Mouse (Mus musculus): Measurements from ENCODE around the gene Pmm1. TPM values are rescaled to one million over a fixed set of nuclear protein-coding genes. Genes with fewer than 3 reads are reported as not detected.
A peak's percentile ranks its signal among the peaks of the same experiment; 100 is the strongest.
"Not testable (repeated sequence)": the region's sequence is repeated elsewhere in the genome, so short reads cannot be mapped to it uniquely, and the experiment has no call there.

The Pmm1 gene
- total RNA-seq (2021), result 10 to 100 TPM; 24.8 to 26.0 TPM

DNA sequence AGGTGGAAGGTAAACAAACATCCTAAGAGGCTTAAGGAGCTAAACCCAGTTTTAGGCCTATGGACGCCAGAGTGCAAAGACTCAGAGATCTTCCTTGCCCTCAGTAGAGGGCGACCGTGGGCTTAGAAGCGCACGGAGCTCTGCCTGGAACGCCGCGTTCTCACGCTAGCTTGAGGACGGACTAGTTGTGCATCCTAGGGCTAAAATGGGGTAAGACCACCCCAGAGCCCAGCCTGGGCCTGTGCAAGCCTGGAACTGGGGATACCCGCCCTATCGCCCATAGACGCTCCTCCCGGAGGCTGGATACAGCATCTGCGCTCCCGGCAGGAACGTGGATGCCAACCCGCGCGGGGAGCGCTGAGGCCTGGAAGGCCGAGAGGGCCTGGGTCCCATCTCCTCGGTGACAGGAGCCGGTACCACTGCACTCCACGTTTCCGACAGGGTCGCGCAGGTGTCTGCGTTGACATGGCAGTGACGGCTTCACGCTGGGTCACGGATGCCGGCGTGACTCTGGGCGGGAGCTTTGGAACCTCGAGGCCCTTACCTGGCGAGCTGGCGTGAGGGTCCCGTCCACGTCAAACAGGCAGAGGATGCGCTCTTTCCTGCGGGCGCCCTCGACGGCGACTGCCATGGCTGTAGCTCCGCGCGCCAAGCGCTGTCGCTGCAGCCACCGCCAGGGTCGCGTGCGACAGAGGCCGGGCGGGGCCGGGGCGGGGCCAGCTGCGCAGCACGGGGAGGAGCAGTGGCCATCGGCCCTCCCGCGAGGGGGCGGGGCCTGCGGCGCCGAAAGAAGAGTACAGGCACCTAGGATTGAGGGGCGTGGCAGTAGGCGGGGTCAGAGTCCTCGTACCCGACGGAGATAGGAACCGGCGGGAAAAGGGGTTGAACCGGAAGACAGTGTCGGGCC, at the start of gene Pmm1:
TSS of gene Pmm1 (minus strand) at position 760 of the 907 bp plus-strand sequence.
- DNase-seq, result peak; percentile 96 to 98
- intact Hi-C loops (cut with DNase I), result loop anchor here (1.0 to 2.0 kb wide), 3 partner anchors 29 to 80 kb away; partner anchors contain the start of gene Polr3h

DNA sequence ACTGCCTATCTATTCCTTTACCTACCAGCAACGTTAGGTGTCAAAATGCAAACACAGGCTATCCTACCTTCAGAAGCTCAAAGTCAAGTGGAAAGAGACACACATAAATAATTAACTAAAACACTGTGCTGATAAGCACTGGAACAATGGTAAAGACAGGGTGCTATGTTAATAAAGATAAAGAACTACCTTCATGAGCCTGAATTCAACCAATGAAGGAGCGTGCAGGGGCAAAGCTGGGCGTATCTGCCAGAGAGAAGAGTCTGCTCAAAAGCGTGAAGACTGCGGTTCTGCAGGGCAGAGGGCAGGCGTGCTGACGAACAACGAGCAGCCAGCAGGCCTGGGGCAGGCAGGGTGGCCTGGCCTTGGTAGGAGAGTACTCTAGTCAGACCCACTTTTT, 43.5 kb upstream of the Pmm1 start:
- intact Hi-C loops (cut with DNase I), result no loop called here
- DNase-seq, result no peak

DNA sequence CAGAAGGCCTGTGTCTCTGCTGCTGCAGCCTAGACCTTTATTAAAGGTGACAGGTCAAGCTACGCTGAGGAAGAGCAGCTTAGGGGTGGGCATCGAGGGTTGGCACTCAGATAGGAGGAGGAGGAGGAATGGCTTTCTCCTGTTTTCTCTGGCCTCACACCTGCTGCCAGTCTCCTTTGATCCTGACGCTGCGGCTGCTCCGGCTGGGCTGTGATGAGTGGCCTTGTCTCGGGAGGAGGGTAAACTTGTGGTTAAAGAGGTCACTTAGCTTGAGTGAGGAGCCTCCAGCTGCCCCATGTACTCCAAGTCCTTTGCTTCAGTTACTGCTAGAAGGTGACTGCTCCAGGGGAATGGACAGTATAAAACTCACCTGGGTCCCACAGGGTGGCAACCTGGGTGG, 33.3 kb upstream of the Pmm1 start:
- intact Hi-C loops (cut with DNase I), result no loop called here
- no peak for DNase-seq

DNA sequence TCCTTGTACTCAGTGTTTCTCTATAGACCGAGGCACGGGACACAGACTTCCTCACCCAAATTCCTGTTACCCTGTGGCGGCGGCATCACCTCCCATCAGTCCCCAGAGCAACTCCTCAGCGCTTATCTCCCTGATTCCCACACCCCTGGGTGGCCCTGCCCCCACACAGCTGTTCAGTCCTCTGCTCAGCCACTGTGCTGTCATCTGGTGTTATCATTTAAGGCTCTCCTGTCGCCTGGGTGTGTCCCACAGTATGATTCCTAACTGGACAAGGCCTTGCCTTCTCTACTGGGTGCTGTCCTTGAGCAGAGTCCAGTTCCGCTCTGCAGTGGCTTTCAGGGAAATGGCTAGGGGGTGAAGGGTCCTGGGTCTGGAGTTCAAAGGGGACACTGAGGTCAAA, 29.8 kb upstream of the Pmm1 start:
- DNase-seq, result peak in 1 of 2 experiments; percentile 14

DNA sequence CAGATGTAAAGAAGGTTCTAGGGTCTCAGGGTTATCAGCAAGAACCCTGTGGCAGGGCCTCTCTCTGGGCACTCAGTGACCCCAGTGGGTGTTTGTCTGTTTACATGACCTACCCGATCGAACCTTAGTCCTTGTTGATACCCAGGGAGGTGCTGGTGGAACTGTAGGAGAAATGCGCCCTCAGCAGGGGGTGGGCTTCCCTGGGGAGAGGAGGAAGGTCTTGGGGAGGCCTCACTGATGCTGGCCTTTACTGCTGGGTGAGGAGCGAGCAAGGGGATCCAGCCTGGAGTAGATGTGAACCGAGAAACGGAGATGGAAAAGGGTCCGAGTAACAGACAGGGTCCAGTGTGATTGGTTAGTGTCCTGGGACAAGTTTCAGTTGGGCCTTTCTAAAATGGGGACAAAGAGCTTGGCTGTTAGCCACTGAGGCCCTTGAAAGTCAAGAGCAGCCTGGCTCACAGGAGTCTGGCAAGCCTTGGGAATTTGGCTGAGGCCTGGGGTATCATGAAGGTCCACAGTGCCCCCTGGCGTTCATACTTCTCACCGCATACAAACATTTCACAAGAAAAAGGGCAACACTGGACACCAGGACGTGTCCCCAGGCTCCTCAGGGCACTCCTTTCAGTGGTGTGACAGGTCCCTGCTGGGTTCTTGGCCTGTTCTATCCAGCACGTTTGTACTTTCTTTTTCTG, 28.8 kb upstream of the Pmm1 start:
- DNase-seq, result peak; percentile 86 to 87
- intact Hi-C loops (cut with DNase I), result loop anchor here (1.0 kb wide), 3 partner anchors 29 to 160 kb away; partner anchors contain the start of gene Pmm1

More for the DNA sequence above, 29.8 kb upstream of the Pmm1 start:
- intact Hi-C loops (cut with DNase I), result no loop called here

DNA sequence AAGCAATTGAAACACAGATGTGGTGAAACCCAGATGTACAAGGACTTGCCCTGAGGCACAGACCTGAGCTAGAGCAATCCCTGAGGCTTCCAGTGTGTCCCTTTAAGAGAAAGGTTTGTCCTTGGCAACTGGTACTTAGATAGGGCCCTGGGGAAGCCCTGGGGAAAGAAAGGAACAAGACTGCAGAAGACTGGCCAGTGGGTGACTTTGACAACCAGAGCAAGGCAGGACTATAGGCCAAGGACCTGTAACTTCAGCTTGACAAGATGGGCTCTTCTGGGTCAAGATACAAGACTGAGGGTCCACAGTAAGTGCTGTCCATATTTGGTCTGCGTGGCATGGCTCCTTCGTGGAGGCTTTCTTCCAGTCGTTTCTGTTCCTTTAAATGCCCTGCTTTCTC, 26.9 kb upstream of the Pmm1 start, which contains the start of gene Xrcc6:
TSS of gene Xrcc6 (plus strand) at position 190 of the 400 bp plus-strand sequence.
- intact Hi-C loops (cut with DNase I), result no loop called here
- DNase-seq, result no peak

DNA sequence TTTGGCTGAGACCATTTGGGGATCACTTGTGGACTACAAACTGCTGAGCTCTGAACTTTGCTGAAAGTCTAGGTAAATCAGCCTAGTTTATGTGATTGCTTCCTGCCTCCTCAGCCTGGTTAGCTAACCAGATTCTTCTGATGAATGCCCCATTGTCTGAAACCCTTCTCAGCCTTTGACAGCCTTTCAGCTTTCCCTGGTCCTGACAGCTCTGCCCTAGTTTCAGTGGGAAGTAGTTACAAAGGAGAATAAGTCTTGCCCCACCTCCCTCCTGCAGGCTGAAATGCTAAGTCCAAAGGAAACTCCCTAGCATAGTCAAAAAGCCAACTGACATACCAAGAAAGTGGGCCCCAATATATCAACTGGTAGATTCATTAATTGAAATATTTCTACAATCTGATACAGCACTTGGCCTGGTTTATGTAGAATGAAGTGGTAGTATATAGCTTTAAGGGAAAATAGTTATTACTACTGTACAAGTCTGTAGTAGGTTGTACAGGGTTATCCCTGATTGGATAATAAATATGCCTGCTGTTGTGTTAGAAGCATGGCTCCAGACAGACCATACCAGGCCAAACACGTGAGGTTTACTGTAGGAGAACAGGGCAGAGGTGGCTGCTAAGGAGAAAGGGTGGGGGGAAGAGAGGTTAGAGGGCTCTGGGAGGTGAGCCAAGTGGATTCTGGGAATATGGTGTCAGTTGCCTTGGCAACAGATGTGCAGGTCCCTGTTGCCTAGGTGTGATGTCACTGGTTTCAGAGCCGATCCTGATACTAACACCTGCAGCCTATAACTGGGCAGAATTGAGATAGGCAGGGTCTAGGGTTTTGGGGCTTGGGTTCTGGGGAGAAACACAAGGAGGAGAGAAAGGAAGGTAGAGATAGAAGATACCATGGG, 24.8 kb upstream of the Pmm1 start:
- intact Hi-C loops (cut with DNase I), result no loop called here
- no peak for DNase-seq

DNA sequence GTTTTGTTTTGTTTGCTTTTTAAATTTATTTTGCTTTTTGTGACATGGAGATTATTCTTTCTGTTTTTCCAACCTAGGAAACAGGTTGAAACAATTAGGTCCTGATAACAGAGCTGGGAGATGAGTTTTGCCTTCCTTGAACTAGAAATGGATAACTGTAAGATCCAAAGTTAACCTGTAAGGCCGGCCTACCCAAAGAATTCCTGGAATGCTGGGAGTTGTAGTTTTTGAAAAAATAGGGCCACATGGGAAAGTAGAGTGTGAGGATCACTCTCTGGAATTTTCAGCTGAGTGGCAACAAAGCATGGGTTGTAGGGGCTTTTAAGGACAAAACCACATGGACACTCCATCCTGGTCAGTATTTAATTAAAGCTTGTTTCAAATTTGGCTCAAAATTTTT, 21.4 kb upstream of the Pmm1 start:
- intact Hi-C loops (cut with DNase I), result no loop called here
- DNase-seq, result no peak

DNA sequence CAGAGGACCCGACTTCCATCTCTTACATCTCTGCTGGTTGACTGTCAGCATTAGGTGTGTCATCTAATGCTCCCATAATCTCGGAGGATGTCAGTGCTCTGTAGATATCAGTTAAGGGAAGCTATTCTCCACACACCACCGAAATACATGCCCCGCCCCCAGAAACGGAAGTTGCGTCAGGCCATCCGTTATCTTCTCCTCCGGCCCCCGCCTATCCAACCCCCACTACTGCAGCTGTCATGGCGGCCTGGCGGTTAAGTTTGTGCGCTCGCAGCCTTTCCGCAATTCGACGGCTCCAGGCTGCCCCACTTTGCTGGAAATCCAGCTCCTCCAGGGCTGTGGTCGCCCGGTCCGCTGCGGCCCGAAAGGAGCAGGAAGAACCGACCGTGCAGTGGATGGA, 19.6 kb upstream of the Pmm1 start, which contains the start of gene 1700029P11Rik:
TSS of gene 1700029P11Rik (plus strand) at position 220 of the 400 bp plus-strand sequence.
- intact Hi-C loops (cut with DNase I), result no loop called here
- no peak for DNase-seq

DNA sequence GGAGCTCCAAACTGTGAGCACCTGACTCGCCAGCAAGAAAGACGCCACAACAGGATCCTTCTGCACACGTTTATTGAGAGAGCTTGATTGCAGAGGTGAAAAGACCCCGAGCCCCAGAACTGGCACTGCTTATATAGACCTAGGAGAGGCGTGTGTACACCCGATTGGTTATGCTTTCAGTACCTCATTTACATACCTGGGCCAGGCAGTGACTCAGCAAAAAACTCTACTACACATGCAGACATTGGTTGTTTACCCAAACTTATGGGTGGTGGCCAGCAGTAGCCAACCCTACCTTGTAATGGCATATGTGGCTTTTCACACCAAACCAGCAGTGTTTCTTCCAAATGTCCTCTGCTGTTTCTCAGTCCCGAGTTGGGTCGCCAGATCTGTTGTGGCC, 14.4 kb upstream of the Pmm1 start:
- intact Hi-C loops (cut with DNase I); DNase-seq: not testable (repeated sequence)

DNA sequence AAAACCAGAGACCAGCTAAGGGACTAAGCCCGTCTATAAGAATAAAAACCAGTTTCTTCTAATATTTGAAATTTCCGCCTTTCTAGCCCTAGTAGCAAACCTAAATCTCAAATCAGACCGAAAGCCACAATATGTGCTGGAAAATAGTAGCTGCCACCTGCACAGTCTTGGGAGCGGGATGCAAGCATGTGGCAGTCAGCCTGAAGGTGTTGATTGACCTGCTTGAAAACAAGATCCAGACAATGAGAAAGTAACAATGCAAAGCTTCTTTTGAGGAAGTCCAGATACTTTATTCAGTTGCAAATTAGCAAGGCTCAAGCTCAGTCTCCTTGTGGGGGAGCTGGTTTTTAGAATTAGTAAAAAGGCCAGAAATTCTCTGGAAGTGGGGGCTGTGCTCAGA, 9.8 kb upstream of the Pmm1 start:
- intact Hi-C loops (cut with DNase I); DNase-seq: not testable (repeated sequence)

DNA sequence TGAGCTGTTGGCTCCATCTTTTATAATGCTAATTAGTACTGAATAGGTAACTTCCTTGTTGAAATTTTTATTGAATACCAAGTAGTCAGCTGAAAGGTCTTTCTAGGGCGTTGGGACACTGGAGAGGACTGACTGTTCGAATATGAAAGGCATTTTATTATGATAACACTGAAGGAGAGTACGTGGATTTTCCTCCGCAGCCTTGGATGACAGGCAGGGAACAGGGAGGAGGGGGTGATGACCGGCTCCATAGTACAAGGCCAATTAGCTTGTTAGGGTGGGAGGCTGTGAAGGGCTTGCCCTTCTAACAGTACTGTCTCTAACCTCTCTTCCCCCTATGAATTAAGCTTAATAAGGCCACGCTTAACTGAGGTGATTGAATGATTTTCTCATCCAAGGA, 8.9 kb upstream of the Pmm1 start:
- DNase-seq; intact Hi-C loops (cut with DNase I): not testable (repeated sequence)

DNA sequence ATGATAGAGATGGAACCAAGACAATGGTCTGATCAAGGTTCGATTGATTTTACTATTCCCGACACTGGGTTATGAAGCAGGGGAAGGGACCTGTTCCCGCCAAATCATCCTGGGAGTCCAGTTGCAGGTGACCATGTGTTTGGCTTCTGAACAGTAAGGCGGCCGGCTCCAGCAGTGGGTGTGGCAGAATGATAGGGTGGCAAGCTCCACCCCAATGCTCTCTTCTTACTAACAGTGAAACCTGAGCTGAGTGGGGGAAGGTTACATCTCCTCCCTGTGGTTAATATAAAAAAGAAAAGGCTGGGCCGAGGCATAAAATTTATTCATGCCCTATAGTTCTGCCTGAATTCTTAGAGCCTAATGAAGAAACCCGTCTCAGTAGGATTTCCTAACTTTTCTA, 8.4 kb upstream of the Pmm1 start:
- no peak for DNase-seq
- intact Hi-C loops (cut with DNase I), result no loop called here

DNA sequence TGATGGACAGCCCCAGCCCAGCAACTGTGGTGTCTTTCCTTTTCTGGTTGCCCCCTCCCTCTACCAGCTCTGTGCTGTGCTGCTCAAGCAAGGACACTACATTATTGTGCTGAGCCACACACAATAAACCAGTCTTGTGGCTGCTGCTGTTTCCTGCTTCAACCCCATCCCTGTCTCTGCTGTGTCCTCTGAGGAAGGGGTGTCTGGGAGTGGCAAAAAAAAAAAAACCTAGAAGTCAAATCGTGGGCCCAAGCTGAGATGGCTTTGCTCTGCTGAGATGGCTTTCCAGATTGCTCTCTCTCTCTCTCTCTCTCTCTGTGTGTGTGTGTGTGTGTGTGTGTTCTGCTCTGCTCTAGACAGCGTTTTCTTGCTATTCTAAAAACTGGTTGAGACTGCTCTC, 7.7 kb upstream of the Pmm1 start:
- DNase-seq, result no peak
- intact Hi-C loops (cut with DNase I), result no loop called here

DNA sequence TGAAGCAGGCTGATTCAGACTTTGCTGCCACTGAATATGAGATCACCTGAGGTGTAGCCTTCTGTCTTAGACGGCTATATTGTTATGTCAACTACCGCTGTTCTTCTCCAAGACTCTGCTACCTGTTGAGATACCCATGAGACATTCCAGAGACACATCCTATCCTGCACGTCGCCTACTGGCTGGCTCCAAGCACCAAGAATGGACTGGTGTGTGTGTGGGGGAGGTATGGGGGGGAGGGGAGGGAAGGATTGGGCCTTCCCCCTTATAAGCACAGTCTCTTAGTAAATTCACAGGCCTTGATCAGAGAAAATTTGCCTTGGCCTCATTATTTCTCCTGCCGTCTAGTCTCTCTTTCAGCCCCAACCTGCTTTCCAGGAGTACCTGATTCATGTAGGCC, 7.1 kb upstream of the Pmm1 start:
- intact Hi-C loops (cut with DNase I), result no loop called here
- no peak for DNase-seq

DNA sequence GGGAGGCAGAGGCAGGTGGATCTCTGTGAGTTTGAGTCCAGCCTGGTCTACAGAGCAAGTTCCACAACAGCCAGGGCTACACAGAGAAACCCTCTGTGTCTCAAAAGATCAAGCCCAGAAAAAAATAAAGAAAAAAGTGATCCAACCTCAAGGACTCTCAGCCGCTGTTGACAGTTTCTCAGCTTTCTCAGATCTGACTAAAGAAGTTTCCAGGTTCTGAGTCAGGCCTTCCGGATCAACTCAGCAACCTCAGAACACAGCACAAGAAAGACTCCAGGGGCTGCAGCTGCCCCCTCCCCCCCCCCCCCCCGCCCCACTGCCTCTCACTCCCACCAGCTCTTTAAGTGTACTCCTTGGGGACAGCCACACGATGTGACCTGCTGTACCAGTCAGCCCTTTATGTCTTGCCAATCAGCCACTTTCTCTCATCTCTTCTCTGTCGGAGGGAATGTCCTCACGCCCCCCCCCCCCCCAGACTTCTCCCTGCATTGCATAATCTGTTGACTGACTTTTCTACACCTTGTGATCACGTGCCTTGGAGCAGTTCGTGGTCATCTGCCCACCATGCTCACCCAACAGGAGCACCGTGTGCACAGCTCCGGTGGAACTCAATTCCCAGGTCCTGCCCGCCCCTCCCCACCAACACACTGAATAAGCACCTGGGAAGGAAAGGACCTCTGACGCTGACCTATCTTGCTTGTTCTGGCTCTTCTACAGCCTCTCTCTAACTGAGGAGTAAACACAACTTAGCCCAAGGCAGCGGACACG, 5.5 kb upstream of the Pmm1 start:
- DNase-seq, result no peak
- intact Hi-C loops (cut with DNase I), result no loop called here

DNA sequence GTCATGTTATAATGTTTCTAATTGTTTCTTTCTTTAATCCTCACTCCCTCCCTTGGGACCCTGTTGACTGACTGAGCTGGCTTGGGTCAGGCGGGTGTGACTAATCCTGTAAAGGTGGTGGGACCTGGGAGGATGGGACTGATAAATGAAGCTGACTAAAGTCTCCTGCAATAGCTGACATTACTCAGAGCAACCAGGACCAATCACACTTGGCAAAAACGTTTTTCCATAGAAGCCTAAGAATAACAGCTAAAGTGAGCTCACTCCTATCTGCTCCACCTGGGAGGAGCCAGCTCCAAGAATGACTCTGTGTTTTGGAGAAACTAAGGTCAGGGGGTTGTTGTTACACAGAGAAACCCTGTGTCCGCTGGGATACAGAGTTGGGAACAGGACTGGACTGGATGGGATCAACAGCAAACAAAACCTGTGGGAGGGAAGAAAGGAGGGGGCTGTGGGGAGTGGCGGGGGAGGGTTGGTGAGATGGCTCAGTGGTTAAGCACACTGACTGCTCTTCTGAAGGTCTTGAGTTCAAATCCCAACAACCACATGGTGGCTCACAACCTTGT, 4.3 kb upstream of the Pmm1 start:
- DNase-seq, result no peak
- intact Hi-C loops (cut with DNase I), result no loop called here

DNA sequence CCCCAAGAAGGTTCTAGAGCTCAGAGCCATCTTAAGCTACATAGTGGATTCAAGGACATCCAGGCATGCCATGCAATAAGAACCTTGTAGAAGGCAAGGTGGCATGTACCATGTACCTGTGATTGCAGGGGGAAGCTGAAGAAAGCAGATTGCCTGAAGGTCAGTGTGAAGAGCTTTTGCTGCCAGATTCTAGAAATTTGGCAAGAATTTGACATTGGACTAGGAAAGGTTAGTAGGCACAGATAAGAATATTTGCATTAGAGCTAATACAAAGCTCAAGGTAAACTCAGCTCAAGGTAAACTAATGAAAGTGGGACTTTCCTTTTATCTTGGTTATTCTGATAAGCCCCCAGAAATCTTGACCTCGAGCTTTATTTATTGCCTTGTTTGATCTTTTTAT, 3.5 kb upstream of the Pmm1 start:
- intact Hi-C loops (cut with DNase I), result no loop called here

DNA sequence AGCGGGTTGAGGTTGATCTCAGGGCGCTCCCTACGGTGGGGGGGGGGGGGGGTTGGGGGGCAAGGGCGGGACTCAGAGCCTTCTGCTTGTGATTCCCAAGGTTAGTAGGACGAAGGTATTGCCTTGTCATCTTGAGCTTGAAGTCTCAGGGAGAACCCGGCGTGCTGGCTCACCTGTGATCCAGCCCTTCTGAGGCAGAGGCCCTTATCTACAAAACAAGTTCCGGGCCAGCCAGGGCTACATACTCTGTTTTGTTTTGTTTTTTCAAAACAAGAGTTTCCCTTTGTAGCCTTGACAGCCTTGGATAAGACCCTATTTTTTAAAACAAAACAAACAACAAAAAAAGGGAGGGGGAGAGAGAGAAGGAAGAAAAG, 335 bp upstream of the Pmm1 start:
- no peak for DNase-seq
- intact Hi-C loops (cut with DNase I), result loop anchor here (2.0 kb wide), 1 partner anchor 34 kb away; the partner anchor contains the start of gene Polr3h

More for the DNA sequence above, 3.5 kb upstream of the Pmm1 start:
- no peak for DNase-seq

Measured in heart, postnatal 36 days (tissue).